ENCODE assay signal across 8 mouse cellular contexts in the genomic region with DNA sequence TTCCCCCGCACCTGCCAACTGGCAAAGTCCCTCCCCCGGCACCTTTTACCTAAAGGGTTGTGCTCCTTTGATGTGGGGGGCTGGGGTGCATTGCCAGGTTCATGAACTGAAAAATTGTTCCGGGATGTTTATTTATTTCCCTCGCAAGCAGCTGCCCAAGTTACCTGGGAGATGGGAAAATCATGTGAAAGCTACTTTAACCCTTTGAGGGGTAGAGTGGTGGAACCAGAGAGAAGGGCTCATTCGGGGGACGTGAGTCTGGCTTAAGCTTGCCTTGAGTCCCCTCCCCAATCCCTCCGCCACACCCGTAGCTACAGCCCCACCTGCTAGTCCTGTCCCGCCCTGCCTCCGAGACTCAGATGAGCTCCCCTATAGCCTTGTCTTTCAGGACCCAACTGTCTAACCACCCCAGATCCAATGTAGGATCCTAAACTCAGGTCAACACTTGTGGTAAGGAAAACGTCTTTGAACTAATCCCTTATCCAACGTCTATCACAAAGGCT. TPM values are rescaled to one million over a fixed set of nuclear protein-coding genes. Genes with fewer than 3 reads are reported as not detected.
A peak's percentile ranks its signal among the peaks of the same experiment; 100 is the strongest.
DNase-seq lines count a peak whose midpoint lies in the region; ATAC-seq and TF ChIP-seq lines count a peak whose summit lies in the region.

No protein-coding gene starts in this region.

- TF ChIP-seq POLR2A in ES-Bruce4 (IDR thresholded peaks at IDR 0.05; ENCODE audit: insufficient read depth, low read length), result no peak

- 0 out of 2 replicates have a peak, but pooled peaks have one; percentile 24 for TF ChIP-seq EP300 in ES-Bruce4 (IDR thresholded peaks at IDR 0.05; ENCODE audit: insufficient read depth, low read depth, low read length)

- H3K27ac ChIP-seq in ES-Bruce4 (ENCODE audit: insufficient read depth, low read length), result no peak overlapping the region
- H3K27ac ChIP-seq in hindbrain, embryonic 11.5 days (ENCODE audit: low read depth, low read length), result peak overlapping the region; percentile 84; the same call in 1 of the 2 replicates

- peak overlapping the region; percentile 69 for H3K4me2 ChIP-seq in hindbrain, embryonic 11.5 days (replicated peaks; ENCODE audit: low read depth, low read length)

- H3K9me3 ChIP-seq in ES-Bruce4 (replicated peaks; ENCODE audit: control insufficient read depth, insufficient read depth, low read length, poor library complexity, severe bottlenecking), result no peaks in the 10 kb centered on the region
- no peaks in the 10 kb centered on the region for H3K9me3 ChIP-seq in hindbrain, embryonic 11.5 days (ENCODE audit: control insufficient read depth, low read length)

- H3K36me3 ChIP-seq in ES-Bruce4 (ENCODE audit: control insufficient read depth, insufficient read depth, low read length, poor library complexity, severe bottlenecking), result no peaks in the 10 kb centered on the region
- no peaks in the 10 kb centered on the region for H3K36me3 ChIP-seq in hindbrain, embryonic 11.5 days (ENCODE audit: control insufficient read depth, insufficient read depth, low read length)

- H3K27me3 ChIP-seq in ES-Bruce4 (ENCODE audit: control insufficient read depth, insufficient read depth, low read length, poor library complexity, severe bottlenecking), result peaks cover 10% of the 10 kb centered on the region
- H3K27me3 ChIP-seq in hindbrain, embryonic 11.5 days (ENCODE audit: control insufficient read depth, insufficient read depth, low read length), result no peaks in the 10 kb centered on the region

- peak overlapping the region; percentile 85 for H3K9ac ChIP-seq in ES-Bruce4 (ENCODE audit: low read depth, poor library complexity, severe bottlenecking)
- H3K9ac ChIP-seq in hindbrain, embryonic 11.5 days (ENCODE audit: low read depth, low read length), result peak overlapping the region; percentile 64

- 3% methylated on average over 12 of the region's 12 CpGs for WGBS in hindbrain, embryonic 11.5 days

- H3K4me3 ChIP-seq in ES-Bruce4 (ENCODE audit: low read depth, low read length), result peak overlapping the region; percentile 76
- H3K4me3 ChIP-seq in hindbrain, embryonic 11.5 days (ENCODE audit: low read depth, low read length), result peak overlapping the region; percentile 88

- TF ChIP-seq CTCF in ES-Bruce4 (IDR thresholded peaks at IDR 0.05; ENCODE audit: low read depth, low read length), result no peak

- H3K4me1 ChIP-seq in ES-Bruce4 (ENCODE audit: control insufficient read depth, insufficient read depth, low read length), result no peaks in the 10 kb centered on the region
- peaks cover 7% of the 10 kb centered on the region for H3K4me1 ChIP-seq in hindbrain, embryonic 11.5 days (replicated peaks; ENCODE audit: control insufficient read depth, insufficient read depth, low read length)

- DNase-seq in embryo, embryonic 10 days (ENCODE audit: low spot score), result peak; percentile 43
- DNase-seq in embryo, embryonic 10.5 days (ENCODE audit: low spot score), result no peak
- no peak for DNase-seq in hindbrain, embryonic 11.5 days (ENCODE audit: low spot score)
- DNase-seq in lung, postnatal 25 days (ENCODE audit: low spot score), result peak; percentile 57
- DNase-seq in frontal cortex, postnatal 36 days (ENCODE audit: low spot score in 2 of 2), result no peak

- no peak for ATAC-seq in hindbrain, embryonic 11.5 days (ENCODE audit: low FRiP score)
- ATAC-seq in monocyte, adult 5-6 weeks (replicated peaks; ENCODE audit: insufficient number of reproducible peaks, low FRiP score, low TSS enrichment, poor library complexity, severe bottlenecking), result no peak
- no peak for ATAC-seq in inflammation-experienced regulatory T-cells, adult 6 months

RNA-seq across cellular contexts. Expression of a gene that starts 0.3 kb away (rescaled TPM):
- polyA plus RNA-seq in ES-Bruce4 (2011; ENCODE audit: insufficient read depth, insufficient read length, low read depth, missing spikeins), result 12.5 and 12.8 TPM in 2 replicates
- polyA plus RNA-seq in hindbrain, embryonic 11.5 days (2014; fragmentation: Nextera tagmentation; extraction: Ambion mirVana), result 12.4 and 17.3 TPM in 2 replicates
- total RNA-seq in monocyte, adult 5-6 weeks (2017), result 0.96 to 3.7 TPM in 2 of 3 replicates, not detected in the other
- polyA plus RNA-seq in inflammation-experienced regulatory T-cells, adult 6 months (2017; shearing (Covaris generic)), result under 1 TPM in 2 of 3 experiments, not detected in 1; 0.28 to 0.44 TPM

RNA-seq across cellular contexts. Expression of a gene that starts 20.5 kb away (rescaled TPM):
- polyA plus RNA-seq in ES-Bruce4 (2011; ENCODE audit: insufficient read depth, insufficient read length, low read depth, missing spikeins), result 16.8 and 18.7 TPM in 2 replicates
- polyA plus RNA-seq in hindbrain, embryonic 11.5 days (2014; fragmentation: Nextera tagmentation; extraction: Ambion mirVana), result 41.3 and 42.9 TPM in 2 replicates
- total RNA-seq in monocyte, adult 5-6 weeks (2017), result 0.68 to 1.3 TPM in 2 of 3 replicates, not detected in the other
- polyA plus RNA-seq in inflammation-experienced regulatory T-cells, adult 6 months (2017; shearing (Covaris generic)), result under 1 TPM in 2 of 3 experiments, not detected in 1; 0.30 to 0.38 TPM

RNA-seq across cellular contexts. Expression of a gene that starts 39.4 kb away (rescaled TPM):
- 1.7 and 2.6 TPM in 2 replicates for polyA plus RNA-seq in ES-Bruce4 (2011; ENCODE audit: insufficient read depth, insufficient read length, low read depth, missing spikeins)
- polyA plus RNA-seq in hindbrain, embryonic 11.5 days (2014; fragmentation: Nextera tagmentation; extraction: Ambion mirVana), result not detected in 2 replicates
- not detected in 3 replicates for total RNA-seq in monocyte, adult 5-6 weeks (2017)
- polyA plus RNA-seq in inflammation-experienced regulatory T-cells, adult 6 months (2017; shearing (Covaris generic)), result not detected

RNA-seq across cellular contexts. Expression of a gene that starts 39.5 kb away (rescaled TPM):
- polyA plus RNA-seq in ES-Bruce4 (2011; ENCODE audit: insufficient read depth, insufficient read length, low read depth, missing spikeins), result 66.8 and 73.1 TPM in 2 replicates
- 63.8 and 67.8 TPM in 2 replicates for polyA plus RNA-seq in hindbrain, embryonic 11.5 days (2014; fragmentation: Nextera tagmentation; extraction: Ambion mirVana)
- total RNA-seq in monocyte, adult 5-6 weeks (2017), result 112 to 132 TPM (median 124 TPM) in 3 replicates
- polyA plus RNA-seq in inflammation-experienced regulatory T-cells, adult 6 months (2017; shearing (Covaris generic)), result 10 to 100 TPM; 69.3 to 99.2 (median 86.3) TPM

RNA-seq across cellular contexts. Expression of a gene that starts 52.5 kb away (rescaled TPM):
- 121 TPM in 2 replicates for polyA plus RNA-seq in ES-Bruce4 (2011; ENCODE audit: insufficient read depth, insufficient read length, low read depth, missing spikeins)
- polyA plus RNA-seq in hindbrain, embryonic 11.5 days (2014; fragmentation: Nextera tagmentation; extraction: Ambion mirVana), result 21.7 and 33.0 TPM in 2 replicates
- 106 to 143 TPM (median 108 TPM) in 3 replicates for total RNA-seq in monocyte, adult 5-6 weeks (2017)
- polyA plus RNA-seq in inflammation-experienced regulatory T-cells, adult 6 months (2017; shearing (Covaris generic)), result 10 to 100 TPM; 15.4 to 37.0 (median 37.0) TPM

Comparison
In these comparisons a context has a peak if more than half of its experiments do, and no peak if none do; other contexts are left out.
1. DNase-seq: peak in embryo, embryonic 10 days (single experiment) and lung, postnatal 25 days (single experiment); none in embryo, embryonic 10.5 days (single experiment), hindbrain, embryonic 11.5 days (single experiment) and frontal cortex, postnatal 36 days (0 of 2).
2. RNA of a gene that starts 20.5 kb away (polyA plus RNA-seq): 41.3 to 42.9 TPM in hindbrain, embryonic 11.5 days and 16.8 to 18.7 TPM in ES-Bruce4; 0.30 to 0.38 TPM in inflammation-experienced regulatory T-cells, adult 6 months; every median in the first group is over 10 times any median in the second.